ENCODE assay signal across 8 mouse cellular contexts in the genomic region with DNA sequence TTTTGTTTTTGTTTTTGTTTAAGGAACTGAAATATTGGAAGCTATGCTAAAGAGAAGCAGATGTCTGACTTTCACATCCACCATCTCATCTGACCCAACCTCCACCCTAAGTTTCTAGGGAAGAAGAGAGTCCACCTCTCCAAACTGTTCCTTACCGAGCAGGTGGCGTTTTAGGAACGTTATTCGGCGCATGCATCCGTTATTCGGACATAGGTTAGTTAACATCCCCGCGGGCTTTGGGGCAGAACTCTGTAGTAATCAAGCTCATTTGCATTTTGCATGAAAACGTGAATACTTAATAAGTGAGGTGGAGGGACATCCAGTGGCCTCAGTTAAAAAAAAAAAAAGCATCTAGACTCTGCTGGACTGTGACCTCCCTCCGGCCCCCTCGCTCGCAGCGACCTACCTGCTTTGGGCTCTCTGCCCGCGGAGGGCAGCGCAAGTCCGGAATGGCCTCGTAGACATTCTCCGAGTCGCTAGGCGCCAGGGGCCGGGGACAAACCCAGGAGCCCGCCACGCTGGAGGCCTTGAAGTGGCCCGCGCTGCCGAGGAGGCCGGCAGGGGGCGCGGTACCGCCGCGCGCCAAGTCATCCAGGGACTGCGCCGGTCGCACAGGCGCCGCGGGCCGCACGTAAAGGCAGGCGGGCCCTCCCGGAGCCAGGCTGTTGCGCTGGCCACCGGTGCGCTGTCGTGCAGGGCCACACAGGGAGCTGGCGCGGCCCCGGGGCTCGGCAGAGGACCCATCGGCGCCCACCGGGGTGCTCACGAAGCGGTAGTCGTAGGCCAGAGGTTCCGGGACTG. TPM values are rescaled to one million over a fixed set of nuclear protein-coding genes. Genes with fewer than 3 reads are reported as not detected.
DNase-seq lines count a peak whose midpoint lies in the region; ATAC-seq lines count a peak whose summit lies in the region.

No protein-coding gene starts in this region.

- intact Hi-C loops in heart, postnatal 36 days (cut with DNase I) = loop anchor here (1.0 to 2.0 kb wide), 5 partner anchors 15 to 196 kb away; no protein-coding TSS in a partner anchor

- under 1% methylated on average over 60 of the region's 60 CpGs for WGBS in forebrain, embryonic 16.5 days
- WGBS in lung, embryonic 16.5 days = 3% methylated on average over 59 of the region's 60 CpGs

- peak overlapping the region; percentile 50 for H3K4me3 ChIP-seq in forebrain, embryonic 16.5 days (replicated peaks; ENCODE audit: low read length)
- H3K4me3 ChIP-seq in lung, embryonic 16.5 days (ENCODE audit: low read length) = peak overlapping the region; percentile 53

- peak overlapping the region; percentile 66 for H3K4me2 ChIP-seq in forebrain, embryonic 16.5 days (ENCODE audit: low read length)
- H3K4me2 ChIP-seq in lung, embryonic 16.5 days (ENCODE audit: low read depth, low read length) = peak overlapping the region; percentile 94

- H3K9ac ChIP-seq in forebrain, embryonic 16.5 days (replicated peaks; ENCODE audit: low read depth, low read length) = peak overlapping the region; percentile 57
- H3K9ac ChIP-seq in lung, embryonic 16.5 days (ENCODE audit: low read length) = peak overlapping the region; percentile 76

- peak; percentile 37; the same call in 1 of the 2 replicates for ATAC-seq in cerebellum, adult (ENCODE audit: insufficient number of reproducible peaks, low FRiP score, low TSS enrichment)
- peak; percentile 70 for ATAC-seq in forebrain, embryonic 16.5 days
- peak; percentile 63 for ATAC-seq in lung, embryonic 16.5 days (ENCODE audit: low read depth)

- H3K27me3 ChIP-seq in forebrain, embryonic 16.5 days (replicated peaks; ENCODE audit: control insufficient read depth, insufficient read depth, low read length) = peaks cover 52% of the 10 kb centered on the region
- H3K27me3 ChIP-seq in lung, embryonic 16.5 days (ENCODE audit: control insufficient read depth, insufficient read depth, low read depth, low read length) = peaks cover 32% of the 10 kb centered on the region

- no peaks in the 10 kb centered on the region for H3K36me3 ChIP-seq in forebrain, embryonic 16.5 days (ENCODE audit: control insufficient read depth, insufficient read depth)
- no peaks in the 10 kb centered on the region for H3K36me3 ChIP-seq in lung, embryonic 16.5 days (ENCODE audit: control insufficient read depth, insufficient read depth, low read length)

- no peaks in the 10 kb centered on the region for H3K9me3 ChIP-seq in forebrain, embryonic 16.5 days (ENCODE audit: control insufficient read depth, low read length)
- H3K9me3 ChIP-seq in lung, embryonic 16.5 days (ENCODE audit: control insufficient read depth, low read length) = no peaks in the 10 kb centered on the region

- peak; percentile 76 for DNase-seq in ES-CJ7 (ENCODE audit: low read depth, low spot score)
- peak; percentile 89 for DNase-seq in heart, postnatal 36 days
- peak; percentile 85 for DNase-seq in layer of hippocampus, adult 9-11 months
- DNase-seq in ovary, postnatal 10 days (ENCODE audit: low spot score) = peak; percentile 63
- peak; percentile 87 for DNase-seq in thymus, postnatal 0 days (ENCODE audit: low spot score)

- H3K4me1 ChIP-seq in forebrain, embryonic 16.5 days (replicated peaks; ENCODE audit: control insufficient read depth, insufficient read depth, low read length) = peaks cover 34% of the 10 kb centered on the region
- H3K4me1 ChIP-seq in lung, embryonic 16.5 days (replicated peaks; ENCODE audit: control insufficient read depth, insufficient read depth, low read length) = peaks cover 35% of the 10 kb centered on the region

- no peak overlapping the region for H3K27ac ChIP-seq in forebrain, embryonic 16.5 days (ENCODE audit: low read length)
- peak overlapping the region; percentile 93 for H3K27ac ChIP-seq in lung, embryonic 16.5 days (ENCODE audit: low read length)

RNA-seq across cellular contexts. Expression of gene Arhgap27, which starts 3.5 kb away (rescaled TPM):
- polyA plus RNA-seq in forebrain, embryonic 16.5 days (2015; fragmentation: Nextera tagmentation; extraction: Ambion mirVana) = 3.0 and 3.3 TPM in 2 replicates
- 10 to 100 TPM; 16.3 to 17.6 TPM for total RNA-seq in heart, postnatal 36 days (2021)
- 14.1 and 15.7 TPM in 2 replicates for polyA plus RNA-seq in lung, embryonic 16.5 days (2015; fragmentation: Nextera tagmentation; extraction: Ambion mirVana)
- 20.0 and 20.4 TPM in 2 replicates for polyA plus RNA-seq in thymus, postnatal 0 days (2015; fragmentation: Nextera tagmentation; extraction: Ambion mirVana)

RNA-seq across cellular contexts. Expression of gene Plekhm1, which starts 52.4 kb away (rescaled TPM):
- polyA plus RNA-seq in forebrain, embryonic 16.5 days (2015; fragmentation: Nextera tagmentation; extraction: Ambion mirVana) = 10.3 and 11.3 TPM in 2 replicates
- total RNA-seq in heart, postnatal 36 days (2021) = 10 to 100 TPM; 11.9 to 12.9 TPM
- polyA plus RNA-seq in lung, embryonic 16.5 days (2015; fragmentation: Nextera tagmentation; extraction: Ambion mirVana) = 9.8 and 10.2 TPM in 2 replicates
- polyA plus RNA-seq in thymus, postnatal 0 days (2015; fragmentation: Nextera tagmentation; extraction: Ambion mirVana) = 7.5 and 7.9 TPM in 2 replicates
